Mouse (Mus musculus): ENCODE measurements at regions not wholly inside any gene's neighbourhood (a gene's known extent, or its start where the extent isn't known, plus 50 kb on each side); places are given as distances from the start of the nearest gene placed in this dataset.

DNA sequence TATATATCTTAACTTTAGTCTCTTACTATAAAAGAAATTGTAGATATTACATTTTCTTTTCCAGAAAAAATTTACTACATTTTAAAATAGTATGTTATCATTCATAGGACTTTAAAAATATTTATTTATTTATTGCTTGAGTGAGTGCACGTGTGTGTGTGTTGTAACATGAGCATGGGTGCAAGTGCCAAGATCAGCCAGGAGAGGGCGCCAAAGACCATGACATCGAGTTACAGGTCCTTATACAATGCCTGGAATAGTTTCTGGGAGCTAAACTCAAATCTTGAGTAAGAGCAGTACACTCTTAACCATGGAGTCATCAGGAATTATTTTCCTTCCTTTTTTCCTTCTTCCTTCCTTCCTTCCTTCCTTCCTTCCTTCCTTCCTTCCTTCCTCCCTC lies 185.4 kb upstream of the Mageb4 start:
- DNase-seq: peak; percentile 15

All from right cerebral cortex, postnatal 4 days (tissue).